32 mouse cellular contexts compared by ENCODE assay signal in genomic region chr16:42126061-42126460, GRCm38 (mm10).
"Had no signal": no experiment of that assay in that cellular context is flagged by ENCODE, and none has a peak within 500 bp of the region (broad histone marks: within the 10 kb centered on the region; RNA-seq: fewer than 3 reads in every experiment).

No protein-coding gene starts in this region.

- ATAC-seq: liver, embryonic 12.5 days; liver, postnatal 0 days; lung, postnatal 0 days; midbrain, embryonic 13.5 days; midbrain, embryonic 15.5 days; midbrain, embryonic 16.5 days had no signal

- H3K9ac ChIP-seq: limb, embryonic 12.5 days; limb, embryonic 13.5 days; limb, embryonic 15.5 days; liver, embryonic 12.5 days; liver, embryonic 13.5 days; liver, embryonic 14.5 days; liver, embryonic 15.5 days; liver, postnatal 0 days; lung, embryonic 14.5 days; lung, embryonic 15.5 days; midbrain, embryonic 12.5 days; midbrain, embryonic 13.5 days; midbrain, embryonic 15.5 days; neural tube, embryonic 12.5 days had no signal

- DNase-seq: left cerebral cortex, postnatal 4 days; liver; liver, embryonic 13.5 days; liver, postnatal 0 days; lung, adult 18-20 months; lung, adult 2 months; lung, embryonic 14.5 days; lung, postnatal 10 days; lung, postnatal 14 days; lung, postnatal 36 days; lung, postnatal 4 days; midbrain, embryonic 14.5 days had no signal

- H3K27me3 ChIP-seq: limb, embryonic 12.5 days; limb, embryonic 13.5 days; limb, embryonic 15.5 days; liver, embryonic 12.5 days; liver, embryonic 13.5 days; liver, embryonic 15.5 days; lung, embryonic 15.5 days; megakaryocyte, embryonic 14.5 days; midbrain, embryonic 12.5 days; midbrain, embryonic 13.5 days; midbrain, embryonic 15.5 days; neural tube, embryonic 12.5 days had no signal

- H3K27ac ChIP-seq: limb, embryonic 10.5 days; limb, embryonic 12.5 days; limb, embryonic 13.5 days; limb, embryonic 15.5 days; liver, embryonic 12.5 days; liver, embryonic 13.5 days; liver, embryonic 14.5 days; liver, embryonic 15.5 days; lung, embryonic 15.5 days; macrophage; midbrain, embryonic 10.5 days; midbrain, embryonic 12.5 days; midbrain, embryonic 13.5 days; midbrain, embryonic 15.5 days; neural tube, embryonic 12.5 days had no signal

- H3K4me3 ChIP-seq: limb, embryonic 10.5 days; limb, embryonic 12.5 days; limb, embryonic 13.5 days; limb, embryonic 15.5 days; liver, embryonic 12.5 days; liver, embryonic 13.5 days; liver, embryonic 15.5 days; lung, embryonic 15.5 days; megakaryocyte, embryonic 14.5 days; midbrain, embryonic 10.5 days; midbrain, embryonic 12.5 days; midbrain, embryonic 13.5 days; midbrain, embryonic 15.5 days; myocyte; neural tube, embryonic 12.5 days had no signal

- H3K4me1 ChIP-seq: limb, embryonic 12.5 days; limb, embryonic 13.5 days; limb, embryonic 15.5 days; liver, embryonic 12.5 days; liver, embryonic 13.5 days; liver, embryonic 15.5 days; lung, embryonic 15.5 days; megakaryocyte, embryonic 14.5 days; midbrain, embryonic 12.5 days; midbrain, embryonic 15.5 days; neural tube, embryonic 12.5 days had no signal

- H3K4me2 ChIP-seq: limb, embryonic 12.5 days; limb, embryonic 13.5 days; limb, embryonic 15.5 days; liver, embryonic 11.5 days; liver, embryonic 12.5 days; liver, embryonic 13.5 days; liver, embryonic 15.5 days; lung, embryonic 14.5 days; lung, embryonic 15.5 days; midbrain, embryonic 11.5 days; midbrain, embryonic 12.5 days; midbrain, embryonic 13.5 days; midbrain, embryonic 15.5 days; neural tube, embryonic 12.5 days had no signal

- H3K9me3 ChIP-seq: limb, embryonic 10.5 days; limb, embryonic 12.5 days; limb, embryonic 13.5 days; limb, embryonic 15.5 days; liver, embryonic 12.5 days; liver, embryonic 13.5 days; liver, embryonic 15.5 days; lung, embryonic 15.5 days; midbrain, embryonic 10.5 days; midbrain, embryonic 12.5 days; midbrain, embryonic 13.5 days; midbrain, embryonic 15.5 days; neural tube, embryonic 12.5 days had no signal

- H3K36me3 ChIP-seq: limb, embryonic 10.5 days; limb, embryonic 12.5 days; limb, embryonic 13.5 days; limb, embryonic 15.5 days; liver, embryonic 12.5 days; liver, embryonic 13.5 days; liver, embryonic 15.5 days; lung, embryonic 15.5 days; midbrain, embryonic 10.5 days; midbrain, embryonic 12.5 days; midbrain, embryonic 13.5 days; midbrain, embryonic 15.5 days; neural tube, embryonic 12.5 days had no signal
